ENCODE assay signal across 11 mouse cellular contexts in the genomic region with DNA sequence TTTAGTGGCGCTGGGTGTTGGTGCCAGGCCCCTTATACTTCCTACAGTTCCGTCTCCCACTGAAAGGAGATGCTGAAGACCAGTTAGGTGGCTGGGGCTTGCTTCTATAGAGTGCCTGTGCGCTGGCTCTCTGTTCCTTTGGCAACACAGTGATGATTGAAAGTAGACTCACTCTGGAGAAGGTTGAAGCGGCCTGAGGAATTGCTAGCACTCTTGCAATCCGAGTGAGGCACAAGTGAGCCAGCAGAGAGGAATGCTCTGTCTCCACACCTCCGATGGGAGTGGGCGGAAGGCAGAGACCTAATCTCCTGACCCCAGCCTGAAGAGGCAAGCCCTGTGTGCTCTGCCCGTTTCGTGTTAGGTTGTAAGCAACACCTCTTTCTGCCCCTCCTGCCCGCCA. TPM values are rescaled to one million over a fixed set of nuclear protein-coding genes. Genes with fewer than 3 reads are reported as not detected.
DNase-seq lines count a peak whose midpoint lies in the region; ATAC-seq and TF ChIP-seq lines count a peak whose summit lies in the region.
"Had no signal": no experiment of that assay in that cellular context is flagged by ENCODE, and none has a peak within 500 bp of the region (broad histone marks: within the 10 kb centered on the region; RNA-seq: fewer than 3 reads in every experiment).

No protein-coding gene starts in this region.

- no peaks in the 10 kb centered on the region for H3K27me3 ChIP-seq in heart, embryonic 11.5 days (ENCODE audit: control insufficient read depth, insufficient read depth, low read length)
- H3K27me3 ChIP-seq in midbrain, embryonic 10.5 days (ENCODE audit: low read depth, poor library complexity, severe bottlenecking): peaks cover 73% of the 10 kb centered on the region
- H3K27me3 ChIP-seq in midbrain, postnatal 0 days (ENCODE audit: insufficient read depth, low read length): peaks cover 26% of the 10 kb centered on the region
- peaks cover 39% of the 10 kb centered on the region for H3K27me3 ChIP-seq in embryonic facial prominence, embryonic 10.5 days (replicated peaks; ENCODE audit: low read depth, poor library complexity, severe bottlenecking)
- no peaks in the 10 kb centered on the region for H3K27me3 ChIP-seq in stomach, postnatal 0 days (ENCODE audit: control insufficient read depth, insufficient read depth, low read length)
- peaks cover 42% of the 10 kb centered on the region for H3K27me3 ChIP-seq in midbrain, embryonic 13.5 days

- peak overlapping the region; percentile 46; the same call in 1 of the 2 replicates for H3K9ac ChIP-seq in heart, embryonic 11.5 days (ENCODE audit: low read depth, low read length)
- H3K9ac ChIP-seq in midbrain, postnatal 0 days (replicated peaks; ENCODE audit: low read length, poor library complexity, severe bottlenecking): no peak overlapping the region
- no peak overlapping the region for H3K9ac ChIP-seq in stomach, postnatal 0 days (ENCODE audit: low read length)
- no peak overlapping the region for H3K9ac ChIP-seq in midbrain, embryonic 13.5 days (replicated peaks)
- H3K9ac ChIP-seq: limb, embryonic 15.5 days; neural tube, embryonic 13.5 days; stomach, embryonic 15.5 days had no signal

- peaks cover 2% of the 10 kb centered on the region; the same call in 1 of the 2 replicates for H3K36me3 ChIP-seq in heart, embryonic 11.5 days (ENCODE audit: control insufficient read depth, insufficient read depth, low read length)
- peaks cover 12% of the 10 kb centered on the region; the same call in 1 of the 2 replicates for H3K36me3 ChIP-seq in midbrain, embryonic 10.5 days
- H3K36me3 ChIP-seq in midbrain, postnatal 0 days (ENCODE audit: insufficient read depth, low read length): no peaks in the 10 kb centered on the region
- peaks cover 25% of the 10 kb centered on the region for H3K36me3 ChIP-seq in embryonic facial prominence, embryonic 10.5 days (replicated peaks)
- H3K36me3 ChIP-seq in stomach, postnatal 0 days (ENCODE audit: control insufficient read depth, insufficient read depth, low read length): no peaks in the 10 kb centered on the region
- no peaks in the 10 kb centered on the region for H3K36me3 ChIP-seq in midbrain, embryonic 13.5 days
- H3K36me3 ChIP-seq: limb, embryonic 15.5 days; neural tube, embryonic 13.5 days; stomach, embryonic 15.5 days had no signal

- intact Hi-C loops in heart, postnatal 14 days (cut with DNase I): no loop called here

- WGBS in heart, embryonic 11.5 days (ENCODE audit: insufficient replicate concordance): 24% methylated on average over 10 of the region's 10 CpGs
- WGBS in midbrain, embryonic 10.5 days: 38% methylated on average over 10 of the region's 10 CpGs
- WGBS in midbrain, postnatal 0 days: 49% methylated on average over 10 of the region's 10 CpGs
- WGBS in embryonic facial prominence, embryonic 10.5 days: 51% methylated on average over 10 of the region's 10 CpGs
- WGBS in stomach, postnatal 0 days: 64% methylated on average over 10 of the region's 10 CpGs
- 46% methylated on average over 10 of the region's 10 CpGs for WGBS in midbrain, embryonic 13.5 days

- no peak for ATAC-seq in heart, embryonic 11.5 days (replicated peaks; ENCODE audit: insufficient number of reproducible peaks, low FRiP score, low TSS enrichment)
- ATAC-seq in midbrain, postnatal 0 days (ENCODE audit: low FRiP score): no peak
- no peak for ATAC-seq in stomach, postnatal 0 days (ENCODE audit: low FRiP score, low TSS enrichment)
- ATAC-seq in midbrain, embryonic 13.5 days: no peak

- no peak overlapping the region; the same call in 1 of the 2 replicates for H3K27ac ChIP-seq in heart, embryonic 11.5 days (ENCODE audit: low read depth, low read length)
- no peak overlapping the region for H3K27ac ChIP-seq in midbrain, embryonic 10.5 days (replicated peaks)
- no peak overlapping the region for H3K27ac ChIP-seq in midbrain, postnatal 0 days (ENCODE audit: low read depth, low read length)
- H3K27ac ChIP-seq in embryonic facial prominence, embryonic 10.5 days (replicated peaks): no peak overlapping the region
- no peak overlapping the region for H3K27ac ChIP-seq in stomach, postnatal 0 days (replicated peaks)
- H3K27ac ChIP-seq in midbrain, embryonic 13.5 days: no peak overlapping the region
- H3K27ac ChIP-seq: limb, embryonic 15.5 days; neural tube, embryonic 13.5 days; stomach, embryonic 15.5 days had no signal

- TF ChIP-seq CTCF in midbrain, postnatal 0 days (IDR thresholded peaks at IDR 0.05): no peak
- TF ChIP-seq CTCF in stomach, postnatal 0 days (IDR thresholded peaks at IDR 0.05; ENCODE audit: low read depth): no peak

- peak overlapping the region; percentile 93 for H3K4me2 ChIP-seq in heart, embryonic 11.5 days
- no peak overlapping the region for H3K4me2 ChIP-seq in midbrain, postnatal 0 days (ENCODE audit: low read depth, low read length, poor library complexity, severe bottlenecking)
- H3K4me2 ChIP-seq in stomach, postnatal 0 days (replicated peaks; ENCODE audit: low read depth): peak overlapping the region; percentile 8; the same call in 1 of the 2 replicates
- no peak overlapping the region for H3K4me2 ChIP-seq in midbrain, embryonic 13.5 days (replicated peaks)
- H3K4me2 ChIP-seq: limb, embryonic 15.5 days; neural tube, embryonic 13.5 days had no signal

- no peaks in the 10 kb centered on the region for H3K9me3 ChIP-seq in heart, embryonic 11.5 days (replicated peaks; ENCODE audit: control insufficient read depth, low read length)
- H3K9me3 ChIP-seq in midbrain, embryonic 10.5 days (replicated peaks): no peaks in the 10 kb centered on the region
- no peaks in the 10 kb centered on the region for H3K9me3 ChIP-seq in midbrain, postnatal 0 days (ENCODE audit: low read length)
- H3K9me3 ChIP-seq in embryonic facial prominence, embryonic 10.5 days: no peaks in the 10 kb centered on the region
- no peaks in the 10 kb centered on the region for H3K9me3 ChIP-seq in stomach, postnatal 0 days (ENCODE audit: control insufficient read depth, low read length)
- H3K9me3 ChIP-seq in midbrain, embryonic 13.5 days: no peaks in the 10 kb centered on the region
- H3K9me3 ChIP-seq: limb, embryonic 15.5 days; neural tube, embryonic 13.5 days; stomach, embryonic 15.5 days had no signal

- H3K4me3 ChIP-seq in heart, embryonic 11.5 days (ENCODE audit: low read depth, low read length): peak overlapping the region; percentile 12; the same call in 1 of the 2 replicates
- peak overlapping the region; percentile 77; the same call in 1 of the 2 replicates for H3K4me3 ChIP-seq in midbrain, embryonic 10.5 days
- H3K4me3 ChIP-seq in midbrain, postnatal 0 days (ENCODE audit: low read depth, low read length): no peak overlapping the region
- H3K4me3 ChIP-seq in embryonic facial prominence, embryonic 10.5 days: 0 out of 2 replicates have a peak overlapping the region, but pooled peaks have one; percentile 20
- H3K4me3 ChIP-seq in stomach, postnatal 0 days (ENCODE audit: low read depth, low read length): no peak overlapping the region
- H3K4me3 ChIP-seq in midbrain, embryonic 13.5 days (replicated peaks): no peak overlapping the region
- H3K4me3 ChIP-seq: limb, embryonic 15.5 days; neural tube, embryonic 13.5 days had no signal

- H3K4me1 ChIP-seq in heart, embryonic 11.5 days (ENCODE audit: control insufficient read depth, insufficient read depth, low read length): peaks cover 31% of the 10 kb centered on the region
- peaks cover 55% of the 10 kb centered on the region for H3K4me1 ChIP-seq in midbrain, embryonic 10.5 days
- H3K4me1 ChIP-seq in midbrain, postnatal 0 days (ENCODE audit: insufficient read depth, low read length): no peaks in the 10 kb centered on the region
- peaks cover 63% of the 10 kb centered on the region for H3K4me1 ChIP-seq in embryonic facial prominence, embryonic 10.5 days
- H3K4me1 ChIP-seq in stomach, postnatal 0 days (replicated peaks; ENCODE audit: control insufficient read depth, insufficient read depth): no peaks in the 10 kb centered on the region
- H3K4me1 ChIP-seq in midbrain, embryonic 13.5 days (replicated peaks): peaks cover 22% of the 10 kb centered on the region

- TF ChIP-seq EP300 in stomach, postnatal 0 days (optimal IDR thresholded peaks at IDR 0.05): no peak

- DNase-seq in heart, postnatal 14 days: no peak
- DNase-seq in midbrain, embryonic 10.5 days (ENCODE audit: low spot score): no peak
- no peak for DNase-seq in midbrain, postnatal 0 days (ENCODE audit: low spot score)
- no peak for DNase-seq in embryonic facial prominence, embryonic 10.5 days (ENCODE audit: low spot score)
- no peak for DNase-seq in stomach, postnatal 0 days (ENCODE audit: low spot score)
- DNase-seq in thymus, postnatal 25 days: no peak

RNA-seq across cellular contexts. Expression of a gene that starts 2.5 kb away (rescaled TPM):
- polyA plus RNA-seq in heart, embryonic 11.5 days (2014; fragmentation: Nextera tagmentation; extraction: Ambion mirVana): 9.2 and 9.4 TPM in 2 replicates
- 10 to 100 TPM in 1 of 2 experiments, 1 to 10 TPM in 1; 9.9 to 10.0 TPM for total RNA-seq in heart, postnatal 14 days (2021)
- 4.0 and 6.3 TPM in 2 replicates for polyA plus RNA-seq in midbrain, embryonic 10.5 days (2016; fragmentation: Nextera tagmentation; extraction: Ambion mirVana)
- 4.2 and 11.2 TPM in 2 replicates for total RNA-seq in midbrain, postnatal 0 days (2014; rRNA removed)
- polyA plus RNA-seq in midbrain, postnatal 0 days (2015; fragmentation: Nextera tagmentation; extraction: Ambion mirVana): 2.2 and 2.5 TPM in 2 replicates
- 6.9 and 7.8 TPM in 2 replicates for polyA plus RNA-seq in embryonic facial prominence, embryonic 10.5 days (2016; fragmentation: Nextera tagmentation; extraction: Ambion mirVana)
- polyA plus RNA-seq in stomach, postnatal 0 days (2015; fragmentation: Nextera tagmentation; extraction: Ambion mirVana): 14.1 and 18.5 TPM in 2 replicates
- 0.68 and 1.2 TPM in 2 replicates for polyA plus RNA-seq in midbrain, embryonic 13.5 days (2015; fragmentation: Nextera tagmentation; extraction: Ambion mirVana)

RNA-seq across cellular contexts. Expression of a gene that starts 57.5 kb away (rescaled TPM):
- polyA plus RNA-seq in heart, embryonic 11.5 days (2014; fragmentation: Nextera tagmentation; extraction: Ambion mirVana): 283 and 319 TPM in 2 replicates
- 10 to 100 TPM; 85.0 to 85.9 TPM for total RNA-seq in heart, postnatal 14 days (2021)
- 609 and 658 TPM in 2 replicates for polyA plus RNA-seq in midbrain, embryonic 10.5 days (2016; fragmentation: Nextera tagmentation; extraction: Ambion mirVana)
- total RNA-seq in midbrain, postnatal 0 days (2014; rRNA removed): 67.9 and 94.6 TPM in 2 replicates
- 160 and 200 TPM in 2 replicates for polyA plus RNA-seq in midbrain, postnatal 0 days (2015; fragmentation: Nextera tagmentation; extraction: Ambion mirVana)
- polyA plus RNA-seq in embryonic facial prominence, embryonic 10.5 days (2016; fragmentation: Nextera tagmentation; extraction: Ambion mirVana): 567 and 585 TPM in 2 replicates
- 168 and 177 TPM in 2 replicates for polyA plus RNA-seq in stomach, postnatal 0 days (2015; fragmentation: Nextera tagmentation; extraction: Ambion mirVana)
- polyA plus RNA-seq in midbrain, embryonic 13.5 days (2015; fragmentation: Nextera tagmentation; extraction: Ambion mirVana): 316 and 335 TPM in 2 replicates

Comparison
In these comparisons a context has a peak if more than half of its experiments do, and no peak if none do; other contexts are left out.
1. H3K4me3 ChIP-seq: peak in heart, embryonic 11.5 days (single experiment), midbrain, embryonic 10.5 days (single experiment) and embryonic facial prominence, embryonic 10.5 days (single experiment); none in midbrain, postnatal 0 days (single experiment), stomach, postnatal 0 days (single experiment) and midbrain, embryonic 13.5 days (single experiment).
2. H3K4me2 ChIP-seq: peak in heart, embryonic 11.5 days (single experiment) and stomach, postnatal 0 days (single experiment); none in midbrain, postnatal 0 days (single experiment) and midbrain, embryonic 13.5 days (single experiment).